Mouse (Mus musculus) liver (tissue): Measurements from ENCODE around the gene Cd200r1.
A peak's percentile ranks its signal among the peaks of the same experiment; 100 is the strongest.

ENCODE experiments used
- DNase-seq: peaks from one replicate; pipeline ENCODE4 v3.0.0-alpha.2; 2020; ENCODE audit warnings: mixed read lengths

The Cd200r1 gene

DNA sequence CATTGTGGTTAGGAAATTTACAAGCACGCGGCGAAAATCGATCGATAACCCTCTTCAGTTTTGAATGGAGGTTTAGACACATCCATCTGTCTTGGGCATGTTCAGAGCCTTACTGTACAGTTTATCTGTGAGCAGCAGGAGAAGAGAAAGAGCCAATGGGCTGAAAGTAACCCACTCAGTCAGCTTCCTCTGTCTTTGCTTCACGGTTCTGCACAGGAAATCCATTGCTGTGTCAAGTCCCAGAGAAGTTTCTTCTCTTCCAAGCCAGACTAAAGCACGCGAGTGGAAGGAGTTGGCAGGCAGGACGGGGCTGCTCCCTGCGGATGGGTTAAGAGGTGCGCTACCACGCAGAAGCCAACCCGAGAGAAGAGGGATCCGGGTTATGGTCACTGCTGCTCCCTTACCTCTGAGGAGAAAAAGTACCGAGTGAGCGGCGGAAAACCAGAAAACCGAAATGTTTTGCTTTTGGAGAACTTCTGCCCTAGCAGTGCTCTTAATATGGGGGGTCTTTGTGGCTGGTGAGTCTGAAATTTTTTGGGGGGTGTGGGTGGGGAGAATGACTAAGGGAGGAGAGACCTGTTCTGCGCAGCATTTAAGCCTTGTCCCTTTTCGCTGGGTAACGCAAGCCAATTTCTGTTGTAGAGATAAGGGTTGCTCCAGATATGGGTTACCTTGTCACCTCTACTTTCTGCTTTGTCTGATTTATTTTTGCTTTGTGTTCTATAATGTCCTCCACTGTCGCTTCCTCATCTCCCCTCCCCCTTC lies at the start of gene Cd200r1:
Cd200r1 (plus strand) TSS at position 182 of the 765 bp plus-strand sequence.
- DNase-seq, result peak; percentile 15

DNA sequence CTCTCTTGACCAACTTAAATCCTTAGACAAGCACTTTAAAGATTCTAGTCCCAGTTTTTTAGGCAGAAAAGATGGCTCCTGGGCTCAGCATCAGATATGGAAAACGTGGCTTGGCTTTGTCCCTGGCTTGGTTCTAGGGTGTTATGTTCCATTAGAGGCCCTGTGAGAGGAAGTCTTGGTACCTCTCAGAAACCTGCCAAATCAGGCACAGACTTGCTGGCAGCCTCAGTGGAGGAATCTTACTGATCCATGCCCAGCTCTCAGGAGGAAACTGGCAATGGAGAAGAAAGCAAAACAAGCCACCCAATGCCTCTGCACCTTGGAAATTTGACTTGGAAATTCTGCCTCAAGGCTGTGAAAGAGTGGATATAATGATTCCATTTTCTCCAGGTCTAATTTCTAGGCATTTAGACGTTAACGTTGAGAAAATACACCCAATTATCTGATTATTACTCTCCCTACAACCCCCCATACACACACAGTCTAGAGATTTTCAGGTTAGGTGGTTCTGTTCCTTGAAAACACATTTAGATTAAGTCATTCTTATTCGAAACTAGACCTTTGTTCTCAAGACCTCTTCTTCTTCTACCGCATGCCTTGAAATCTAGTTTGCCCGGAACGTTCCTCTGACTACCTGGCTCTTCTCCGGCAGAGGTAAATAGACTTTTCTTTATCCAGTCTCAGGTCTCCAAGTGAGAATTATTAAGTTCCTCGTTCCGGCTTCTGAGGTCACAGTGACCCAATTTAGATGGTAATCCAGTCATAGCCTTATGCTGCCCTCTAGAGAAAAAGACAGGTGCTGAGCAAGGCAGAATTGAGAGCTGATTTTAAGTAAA lies 49.0 kb upstream of the Cd200r1 start:
- no peak for DNase-seq

DNA sequence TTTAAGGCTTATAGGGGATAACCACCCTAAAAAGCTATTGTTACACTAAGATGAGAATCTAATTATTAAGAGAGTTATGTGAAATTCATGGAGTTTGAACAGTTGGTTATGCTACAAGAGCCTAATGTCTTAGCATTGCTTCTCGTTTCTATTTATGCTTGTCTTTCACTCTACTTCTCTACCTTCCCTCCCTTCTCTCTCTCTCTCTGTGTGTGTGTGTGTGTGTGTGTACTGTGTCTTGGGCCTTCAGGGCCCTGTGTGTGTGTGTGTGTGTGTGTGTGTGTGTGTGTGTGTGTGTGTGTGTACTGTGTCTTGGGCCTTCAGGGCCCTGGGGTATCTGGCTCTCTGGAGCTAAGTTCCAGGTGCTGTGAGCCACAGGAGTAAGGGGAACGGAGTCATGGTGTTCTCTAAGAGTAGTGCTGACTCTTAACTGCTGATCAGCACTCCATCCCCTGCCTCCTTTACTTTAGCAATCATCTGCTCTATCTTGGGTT lies 48.3 kb upstream of the Cd200r1 start:
- no peak for DNase-seq

DNA sequence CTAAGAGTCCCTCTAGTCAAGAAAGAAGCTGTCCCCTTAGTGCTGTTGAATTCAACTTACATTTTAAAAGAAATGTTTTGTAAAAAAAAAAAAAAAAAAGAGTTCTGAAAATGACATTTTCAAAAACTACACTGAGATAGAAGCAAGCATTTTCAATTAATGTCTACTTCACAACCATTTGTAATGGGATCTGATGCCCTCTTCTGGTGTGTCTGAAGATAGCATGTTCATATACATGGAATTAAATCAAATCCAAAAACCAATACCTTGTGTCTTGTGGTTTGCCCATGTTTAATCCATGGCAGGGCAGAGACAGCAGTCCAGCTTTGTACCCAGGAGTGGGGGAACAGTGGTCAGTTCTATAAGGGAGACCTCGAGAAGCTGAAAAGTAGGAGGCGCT lies 47.7 kb upstream of the Cd200r1 start:
- no peak for DNase-seq

DNA sequence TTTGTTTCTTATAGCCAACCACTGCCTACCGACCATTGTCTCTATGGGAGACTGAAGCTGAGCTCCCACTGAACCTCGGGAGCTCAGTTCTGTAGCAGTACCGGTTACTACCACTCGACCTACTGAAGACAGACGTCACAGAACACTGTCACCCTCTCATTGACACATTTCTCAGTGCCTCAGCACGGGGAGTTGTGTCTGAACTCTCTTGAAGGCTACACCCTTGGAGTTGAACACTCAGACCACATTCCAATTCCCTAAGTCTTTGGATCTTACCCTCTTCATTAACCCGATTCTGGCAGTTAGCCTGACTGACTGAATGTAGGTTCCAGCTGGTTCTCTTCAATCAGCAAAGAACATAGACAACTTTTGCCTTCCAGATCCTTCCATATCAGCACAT lies 46.2 kb upstream of the Cd200r1 start:
- no peak for DNase-seq

DNA sequence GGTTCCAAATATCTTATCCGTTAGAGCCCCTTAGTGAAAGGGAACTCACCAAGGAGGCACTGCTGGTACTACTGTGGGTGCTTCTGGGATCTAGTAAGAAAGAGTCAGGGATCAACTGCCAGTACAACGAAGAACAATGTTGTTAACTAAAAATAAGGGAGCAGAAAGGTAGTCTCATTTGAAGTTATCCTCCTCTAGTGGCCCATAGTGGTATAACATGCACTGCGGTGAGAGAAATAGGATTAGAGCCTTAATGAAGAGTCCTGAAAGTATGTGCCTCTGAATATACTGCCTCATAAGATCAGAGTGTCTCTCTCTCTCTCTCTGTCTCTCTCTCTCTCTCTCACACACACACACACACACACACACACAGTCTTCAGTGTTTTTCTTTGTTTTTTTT lies 45.0 kb upstream of the Cd200r1 start:
- no peak for DNase-seq

DNA sequence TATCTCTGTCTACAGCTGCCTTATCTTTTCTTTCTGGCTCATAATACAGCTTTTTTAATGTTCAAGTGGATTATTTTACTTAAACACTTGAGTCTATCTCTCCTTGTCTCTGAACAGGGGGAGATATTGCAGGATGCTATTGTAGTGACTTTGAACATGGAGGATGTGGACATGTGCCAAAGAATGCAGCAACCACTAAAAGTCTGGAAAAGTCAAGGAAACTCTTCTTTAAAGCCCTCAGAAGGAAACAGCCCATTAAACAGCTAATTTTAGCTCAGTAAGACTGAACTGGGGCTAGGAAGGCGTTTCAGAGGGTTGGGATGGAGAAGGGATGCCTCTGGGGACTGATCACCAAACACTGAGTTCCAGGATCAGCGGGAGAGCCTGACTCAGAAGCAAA lies 42.9 kb upstream of the Cd200r1 start:
- DNase-seq, result no peak

DNA sequence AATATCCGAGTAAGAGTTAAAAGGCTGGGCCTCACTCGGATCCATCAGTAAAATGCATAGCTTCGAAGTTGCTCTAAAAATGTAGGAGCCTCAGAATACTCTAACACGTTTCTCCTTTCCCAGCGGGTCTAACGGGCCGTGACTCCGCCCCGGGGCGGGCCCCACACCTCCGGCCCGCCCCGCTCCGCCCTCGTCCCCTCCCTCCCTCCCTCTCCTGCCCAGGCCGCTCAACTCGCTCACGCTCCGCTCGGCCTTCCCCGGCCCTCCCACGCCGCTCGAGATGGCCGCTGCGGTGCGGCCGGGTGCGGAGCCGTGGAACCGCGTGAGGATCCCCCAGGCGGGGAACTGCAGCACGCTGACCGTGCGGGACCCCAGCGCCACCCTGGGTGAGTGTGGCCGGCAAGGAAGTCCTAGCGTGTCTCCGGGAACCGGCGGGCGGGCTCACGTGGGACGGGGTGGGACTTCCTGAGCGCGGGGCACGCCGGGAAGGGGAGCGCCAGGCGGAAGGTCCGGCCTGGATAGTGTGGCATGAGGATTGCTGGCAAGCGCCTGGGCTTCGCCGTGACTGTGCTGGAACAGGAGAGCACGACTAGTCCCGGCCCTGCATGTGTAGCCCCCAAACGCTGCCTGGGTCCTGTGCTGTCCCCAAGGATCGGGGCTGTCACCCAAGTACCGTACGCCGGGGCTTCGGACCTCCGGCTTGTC lies 41.3 kb upstream of the Cd200r1 start, which contains the start of gene Nepro:
Nepro (plus strand) TSS at position 219 of the 705 bp plus-strand sequence.
- peak; percentile 93 for DNase-seq

DNA sequence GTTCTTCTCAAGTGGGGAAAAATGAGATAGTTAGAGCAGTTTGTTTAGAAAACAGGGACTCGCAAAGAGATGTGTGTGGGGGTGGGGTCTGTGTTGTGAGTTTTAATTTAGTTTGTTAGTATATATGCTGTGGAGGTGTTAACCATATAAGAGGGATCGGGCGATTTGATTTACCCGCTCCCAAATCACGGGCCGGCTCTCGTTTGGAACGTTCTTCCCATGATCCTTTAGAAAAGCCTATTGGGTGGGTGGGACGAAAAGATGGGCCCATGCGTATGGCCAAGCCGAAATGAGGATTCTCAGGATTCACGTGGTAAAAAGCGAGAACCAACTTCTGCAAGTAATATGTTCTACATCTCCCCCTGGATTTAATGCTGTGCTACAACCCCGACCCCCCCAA lies 40.7 kb upstream of the Cd200r1 start:
- DNase-seq, result peak; percentile 21

DNA sequence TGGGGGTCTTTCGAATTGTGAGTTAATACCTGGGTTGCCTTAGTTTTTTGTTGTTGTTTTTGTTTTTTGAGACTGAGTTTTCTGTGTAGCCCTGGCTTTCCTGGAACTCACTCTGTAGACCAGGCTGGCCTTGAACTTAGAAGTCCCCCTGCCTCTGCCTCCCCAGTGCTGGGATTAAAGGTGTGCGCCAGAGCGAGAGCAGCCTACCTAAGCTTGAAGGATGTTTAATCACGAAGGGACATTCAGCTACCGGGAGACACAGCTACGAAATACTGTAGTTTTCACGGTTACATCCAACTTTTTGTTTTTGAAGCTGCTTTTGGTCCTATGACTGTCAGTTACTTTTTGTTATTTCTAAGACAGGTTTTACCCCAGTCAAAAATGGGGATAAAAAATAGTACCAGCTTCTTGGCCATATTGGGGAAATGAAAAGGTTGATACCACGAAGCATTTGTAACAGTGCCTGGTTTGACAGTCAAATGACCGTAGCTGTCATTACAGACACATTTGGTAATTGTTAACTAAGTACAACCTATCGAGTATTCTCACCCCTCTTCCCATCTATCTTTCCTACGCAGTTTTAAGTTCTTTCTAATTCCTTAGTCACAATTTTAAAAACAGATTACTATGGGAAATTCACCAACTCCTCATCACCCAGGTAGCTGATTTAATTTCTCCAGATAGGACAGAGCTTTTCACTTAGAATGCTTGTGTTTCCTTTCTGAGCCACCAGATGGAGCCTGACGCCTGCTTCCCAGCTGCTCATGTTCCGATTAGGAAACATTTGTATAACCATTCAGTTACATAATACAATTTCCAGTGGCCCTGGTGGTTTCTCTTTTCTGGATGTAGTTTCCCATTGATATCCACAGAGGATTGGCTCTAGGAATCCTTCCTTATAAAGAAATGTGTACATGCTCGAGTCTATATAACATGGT lies 40.0 kb upstream of the Cd200r1 start:
- DNase-seq, result peak; percentile 68

DNA sequence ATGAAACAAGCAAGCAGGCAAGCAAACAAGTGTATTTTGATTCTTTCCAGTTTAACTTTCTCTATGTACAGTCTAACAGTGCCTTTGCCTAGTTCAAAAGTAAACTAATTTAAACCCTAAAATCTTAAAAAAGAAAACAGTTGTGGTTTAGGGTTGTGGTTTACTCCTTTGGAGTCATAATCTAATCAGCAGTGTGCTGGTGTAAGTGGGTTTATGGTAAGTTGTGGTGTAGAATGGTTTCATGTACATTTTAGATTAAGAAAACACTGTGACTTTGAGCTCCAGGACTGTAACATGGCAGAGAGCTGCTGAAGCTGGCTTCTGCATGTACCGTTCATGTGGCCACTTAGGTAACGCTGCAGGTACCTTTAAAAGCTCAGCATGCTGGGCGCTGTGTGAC lies 38.0 kb upstream of the Cd200r1 start:
- DNase-seq, result no peak

DNA sequence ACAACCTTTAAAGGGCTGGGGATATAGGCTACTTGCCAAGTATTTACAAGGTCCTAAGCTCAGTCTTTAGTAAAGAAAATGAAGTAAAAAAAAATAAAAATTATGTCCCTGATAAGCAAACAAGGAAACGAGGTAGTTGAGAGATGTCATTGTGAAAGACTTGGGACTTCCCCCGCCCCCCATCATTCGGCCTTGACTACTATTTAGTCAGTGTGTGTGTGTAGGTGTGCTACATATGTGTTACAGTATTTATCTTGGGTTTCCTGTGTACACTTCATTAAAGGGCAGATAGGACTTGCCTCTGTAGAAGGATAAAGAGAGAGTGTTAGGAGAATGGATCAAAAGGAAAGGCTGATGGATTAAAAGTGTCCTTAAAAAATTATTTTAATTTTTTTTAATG lies 31.5 kb upstream of the Cd200r1 start:
- DNase-seq, result no peak

DNA sequence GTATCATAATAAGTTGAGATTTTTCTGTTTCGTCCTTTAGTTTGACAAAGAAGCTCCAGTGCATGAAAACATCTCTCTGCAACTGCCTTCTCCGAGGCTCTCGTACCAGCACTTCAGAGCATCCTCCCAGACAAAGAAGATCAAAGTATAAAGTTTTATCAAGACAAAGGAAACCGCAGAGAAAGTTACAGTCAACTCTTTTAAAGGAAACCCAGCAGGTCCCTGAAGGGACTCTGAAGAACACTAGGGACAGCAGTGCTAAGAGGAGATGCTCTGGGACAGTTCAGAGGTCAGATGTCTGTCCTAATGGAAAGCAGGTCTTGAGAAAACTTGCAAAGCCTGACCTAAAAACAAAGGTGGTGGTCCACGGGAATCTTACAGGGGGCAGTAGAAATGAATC lies 29.9 kb upstream of the Cd200r1 start:
- no peak for DNase-seq

DNA sequence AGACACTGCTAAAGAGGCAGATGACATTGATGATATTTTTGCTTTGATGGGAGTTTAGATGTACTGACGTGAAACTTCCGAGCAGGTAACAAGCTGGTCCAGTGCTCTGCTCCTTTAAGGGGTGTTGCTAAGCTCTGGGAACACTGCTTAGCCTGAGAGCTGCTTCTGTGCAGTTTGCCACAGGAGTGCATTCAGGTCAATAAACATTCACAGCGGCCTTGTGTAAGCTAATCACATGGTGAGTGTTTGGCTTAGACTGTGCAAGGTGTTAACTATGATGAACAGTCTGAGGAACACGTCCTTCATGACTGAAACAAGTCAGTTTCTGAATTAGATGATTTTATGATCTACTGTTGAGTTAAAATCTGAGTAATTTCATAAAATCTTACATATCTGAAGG lies 29.4 kb upstream of the Cd200r1 start:
- no peak for DNase-seq

DNA sequence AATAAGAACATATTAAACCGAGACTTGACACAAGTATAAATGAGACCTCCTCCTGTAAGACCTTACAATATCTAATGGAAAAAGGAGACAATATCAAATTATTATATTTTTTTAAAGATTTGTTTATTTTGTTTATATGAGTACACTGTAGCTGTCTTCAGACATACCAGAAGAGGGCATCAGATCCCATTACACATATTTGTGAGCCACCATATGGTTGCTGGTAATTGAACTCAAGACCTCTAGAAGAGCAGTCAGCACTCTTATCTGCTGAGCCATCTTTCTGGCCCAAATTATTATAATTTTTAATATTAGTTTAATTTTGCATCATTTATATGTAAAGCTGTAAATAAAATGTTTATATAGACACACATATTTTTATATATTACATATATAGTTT lies 22.8 kb upstream of the Cd200r1 start:
- no peak for DNase-seq

DNA sequence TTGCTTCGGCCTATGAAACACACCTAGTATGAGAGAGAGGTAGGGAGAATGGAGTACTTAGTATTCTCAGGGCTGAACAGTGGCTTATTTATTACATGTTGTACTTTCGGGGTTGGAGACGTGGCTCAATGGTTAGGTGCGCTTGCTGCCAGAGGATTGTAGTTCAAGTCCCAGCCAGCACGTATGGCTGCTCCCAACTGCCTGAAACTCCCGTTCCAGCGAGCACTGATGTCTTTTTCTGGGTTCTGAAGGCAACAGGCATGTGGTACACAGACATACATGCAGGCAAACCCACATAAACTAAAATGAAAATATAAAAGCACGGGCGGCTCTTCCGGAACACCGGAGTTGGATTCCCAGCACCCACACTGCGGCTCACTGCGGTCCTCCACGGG lies 20.1 kb upstream of the Cd200r1 start:
- no peak for DNase-seq

DNA sequence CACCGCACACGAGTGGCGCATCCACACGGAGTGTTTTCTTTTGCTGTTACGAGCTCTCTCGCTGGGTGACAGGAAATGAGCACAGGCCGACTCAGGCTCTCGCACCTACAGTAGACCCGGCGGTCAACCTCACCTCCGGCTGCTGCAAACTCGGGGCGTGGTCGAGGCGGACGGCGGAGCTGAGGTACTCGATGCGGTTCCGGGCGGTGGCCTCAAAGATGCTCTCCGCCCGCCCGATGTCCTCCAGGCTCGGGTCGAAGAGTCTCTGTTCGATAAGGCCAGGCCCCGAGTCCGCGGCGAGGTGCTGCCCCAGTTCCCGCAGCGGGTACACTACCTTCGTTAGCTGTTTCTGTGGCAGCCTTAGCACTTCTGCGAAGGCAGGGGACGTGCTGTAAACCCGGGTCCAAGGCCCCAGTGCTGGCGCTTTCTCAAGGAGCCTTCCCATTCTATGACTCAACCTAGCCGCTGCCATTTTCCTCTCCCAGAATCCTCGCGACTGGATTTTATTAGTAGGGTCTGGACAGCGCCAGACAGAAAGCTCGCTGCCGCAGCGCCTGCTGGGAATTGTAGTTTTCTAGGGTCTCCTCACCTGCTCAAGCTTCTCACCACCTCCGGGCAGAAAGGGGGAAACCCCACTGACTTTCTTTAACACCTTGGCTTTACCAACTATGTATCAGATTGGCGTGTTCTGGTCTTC lies 19.5 kb upstream of the Cd200r1 start, which contains the start of gene Gtpbp8:
Gtpbp8 (minus strand) TSS at position 498 of the 697 bp plus-strand sequence.
- DNase-seq, result peak; percentile 86

DNA sequence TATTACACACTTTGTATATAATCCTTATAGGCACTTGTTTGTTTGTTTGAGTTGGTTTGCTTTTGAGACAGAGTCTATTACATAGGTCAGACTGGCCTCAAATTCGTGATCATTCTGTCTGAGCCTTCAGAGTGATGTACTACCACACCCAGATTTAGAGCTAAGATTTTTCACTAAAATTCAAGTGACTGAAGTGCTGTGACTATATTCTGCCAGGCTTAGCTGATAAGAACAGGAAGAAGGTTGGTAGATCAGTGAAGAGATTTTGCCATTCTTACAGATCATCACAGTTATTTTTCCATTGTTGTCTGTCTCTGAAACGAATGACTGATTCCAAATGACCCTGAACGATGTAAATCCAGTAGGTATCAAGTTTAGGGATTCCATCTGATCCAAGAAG lies 17.5 kb upstream of the Cd200r1 start:
- no peak for DNase-seq

DNA sequence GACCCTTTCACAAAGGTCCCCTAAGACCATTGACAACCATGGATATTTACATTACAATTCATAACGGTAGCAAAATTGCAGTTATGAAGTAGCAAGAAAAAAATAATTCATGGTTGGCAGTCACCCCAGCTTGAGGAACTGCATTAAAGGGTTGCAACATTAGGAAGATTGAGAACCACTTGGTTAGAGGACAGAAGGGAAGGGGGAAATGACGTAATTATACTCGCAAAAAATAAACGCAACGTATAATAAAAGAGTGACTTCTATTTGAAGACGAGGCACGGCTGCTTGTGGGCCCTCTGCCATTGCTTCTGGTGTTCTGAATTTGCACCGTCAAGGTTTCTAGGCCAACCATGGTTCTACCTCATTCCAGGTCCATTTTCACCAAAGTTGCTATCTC lies 7.8 kb upstream of the Cd200r1 start:
- DNase-seq, result no peak

DNA sequence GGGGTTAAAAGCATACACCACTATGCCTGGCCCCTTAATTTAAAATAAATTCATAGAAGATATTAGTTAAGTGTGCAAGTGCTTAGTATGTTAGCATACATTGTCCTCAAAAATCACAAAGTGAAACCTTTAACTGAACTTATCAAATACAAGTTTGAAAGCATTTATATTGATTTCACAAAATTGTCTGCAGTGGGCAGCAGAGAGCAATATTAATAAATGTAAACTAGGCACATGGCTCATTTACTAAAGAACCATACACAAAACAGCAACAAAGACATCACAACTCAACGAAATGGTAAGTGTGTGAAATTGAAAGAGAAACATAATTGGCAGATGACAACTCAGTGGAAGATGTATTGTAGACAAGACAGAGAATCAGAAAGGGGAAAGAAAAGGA lies 3.7 kb upstream of the Cd200r1 start:
- DNase-seq, result no peak

DNA sequence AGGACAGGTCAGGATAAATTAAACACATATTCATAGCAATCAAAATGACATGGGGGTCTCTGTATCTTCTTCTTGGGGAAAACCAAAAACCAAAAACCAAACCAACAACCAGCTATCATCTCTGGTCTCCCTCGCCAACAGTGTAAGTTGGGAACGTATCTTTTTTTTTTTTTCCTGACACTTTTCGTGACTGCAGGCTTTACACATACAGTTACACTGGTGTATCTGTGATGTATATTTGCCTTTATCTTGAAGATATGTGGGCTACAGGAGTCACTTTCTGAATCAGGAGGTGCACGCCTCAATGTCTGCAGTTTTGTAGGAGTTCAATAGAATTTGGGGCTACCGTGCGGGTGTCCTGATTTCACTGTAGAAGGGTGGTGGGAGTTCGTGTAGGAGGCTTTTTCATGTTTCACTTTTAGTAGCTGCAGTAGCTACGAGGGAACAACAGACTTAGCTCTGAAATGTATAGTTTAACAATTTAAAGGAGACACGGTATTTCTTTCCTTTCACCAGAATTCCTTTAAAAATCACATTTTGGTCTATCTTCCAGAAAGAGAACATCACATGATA lies 870 bp downstream of the Cd200r1 start:
- DNase-seq, result no peak
